Mouse (Mus musculus): Measurements from ENCODE around the gene 2310003L06Rik.

The 2310003L06Rik gene

GRCm38 (mm10) chr5:87969201-87969600, at the start of gene 2310003L06Rik, which contains the start of gene Gm28434:
TSS of gene 2310003L06Rik (plus strand) at chr5:87969459.
TSS of gene Gm28434 (plus strand) at chr5:87969517.
- no peak for DNase-seq

- no peak for DNase-seq
These were observed 43.9 kb upstream of the 2310003L06Rik start, which contains the start of gene Csn3 for GRCm38 (mm10) chr5:87925372-87925771. TSS of gene Csn3 (plus strand) at chr5:87925579.

GRCm38 (mm10) chr5:87931603-87932002, 37.7 kb upstream of the 2310003L06Rik start:
- peak; percentile 6 for DNase-seq

- DNase-seq: no peak
These were observed 28.5 kb upstream of the 2310003L06Rik start for GRCm38 (mm10) chr5:87940752-87941151.

GRCm38 (mm10) chr5:87942515-87942914, 26.7 kb upstream of the 2310003L06Rik start:
- DNase-seq: no peak

- no peak for DNase-seq
These were observed 17.4 kb upstream of the 2310003L06Rik start for GRCm38 (mm10) chr5:87951836-87952235.

GRCm38 (mm10) chr5:87979139-87979538, 9.9 kb downstream of the 2310003L06Rik start, which contains the start of gene Cabs1:
TSS of gene Cabs1 (plus strand) at chr5:87979439.
- DNase-seq: no peak

GRCm38 (mm10) chr5:87982468-87983214, 13.4 kb downstream of the 2310003L06Rik start:
- no peak for DNase-seq

- DNase-seq: no peak
These were observed 33.0 kb downstream of the 2310003L06Rik start, which contains the start of gene Smr3a for GRCm38 (mm10) chr5:88002249-88002648. TSS of gene Smr3a (plus strand) at chr5:88002549.

GRCm38 (mm10) chr5:88005241-88005640, 36.0 kb downstream of the 2310003L06Rik start:
- no peak for DNase-seq

All from layer of hippocampus, adult 9-11 months (tissue).